Mouse (Mus musculus) liver, adult 2 months (tissue): ENCODE results near the gene Ccnk. TPM values are rescaled to one million over a fixed set of nuclear protein-coding genes. Genes with fewer than 3 reads are reported as not detected.

ENCODE experiments used
- DNase-seq: peaks from one replicate; pipeline ENCODE4 v3.0.0-alpha.2; 2011; ENCODE audit warnings: low read depth, low spot score; ENCODE audit errors: extremely low read depth
- H3K27ac ChIP-seq: fragments of 200-500 bp; replicated peaks from 2 replicates; pipeline ENCODE4 v1.5.1; 2012; ENCODE audit warnings: low read depth, mild to moderate bottlenecking, control low read depth, inconsistent platforms, low read length; ENCODE audit not compliant: insufficient read depth
- H3K27me3 ChIP-seq: fragments of 200-500 bp; 2 replicates; pipeline ENCODE4 v1.6.1; 2012; ENCODE audit warnings: mild to moderate bottlenecking, moderate library complexity, low read length, inconsistent platforms; ENCODE audit not compliant: control insufficient read depth, insufficient read depth
- H3K36me3 ChIP-seq: fragments of 200-500 bp; 2 replicates; pipeline ENCODE4 v1.6.1; 2012; ENCODE audit warnings: low read length, inconsistent platforms; ENCODE audit not compliant: control insufficient read depth, insufficient read depth
- H3K4me1 ChIP-seq: fragments of 200-500 bp; 2 replicates; pipeline ENCODE4 v1.6.1; 2011; ENCODE audit warnings: low read length; ENCODE audit not compliant: control insufficient read depth, insufficient read depth
- H3K4me3 ChIP-seq: fragments of 200-500 bp; 2 replicates; pipeline ENCODE4 v1.5.1; 2011; ENCODE audit warnings: low read depth, mild to moderate bottlenecking, control low read depth, low read length, moderate library complexity; ENCODE audit not compliant: insufficient read depth
- H3K79me2 ChIP-seq: fragments of 200-500 bp; 2 replicates; pipeline ENCODE4 v1.6.1; 2012; ENCODE audit warnings: inconsistent platforms, mild to moderate bottlenecking, low read length, moderate library complexity; ENCODE audit not compliant: control insufficient read depth, insufficient read depth
- H3K9ac ChIP-seq: fragments of 200-500 bp; 2 replicates; pipeline ENCODE4 v1.6.1; 2012; ENCODE audit warnings: low read depth, mild to moderate bottlenecking, control low read depth, inconsistent platforms, low read length
- CTCF ChIP-seq: fragments of 200-500 bp; IDR thresholded peaks from 2 replicates; pipeline ENCODE4 v1.5.1; 2011; ENCODE audit warnings: low read depth, low read length, control low read depth
- POLR2A ChIP-seq: fragments of 200-500 bp; IDR thresholded peaks from 2 replicates; pipeline ENCODE4 v1.6.1; 2011; ENCODE audit warnings: low read length, control low read depth; ENCODE audit not compliant: insufficient read depth; ENCODE audit errors: extremely low read depth
- WGBS: fragments of 180-500 bp; shearing (Covaris S2); methylation state at CpG from one replicate; pipeline ENCODE4 v1.1.7; 2018; 5-methylcytosine and 5-hydroxymethylcytosine counted together
- polyA plus RNA-seq: library from polyadenylated mRNA; depleted of rRNA; stranded (reverse); fragments of >200 nt; gene quantifications from 2 replicates; pipeline ENCODE4 v1.2.3, GENCODE M21; 2012
- total RNA-seq: library from RNA; depleted of rRNA; stranded (reverse); fragments of >200 nt; gene quantifications from 2 replicates; pipeline ENCODE4 v1.2.3, GENCODE M21; 2014

The Ccnk gene
- total and polyA plus RNA-seq, 2 experiments = 4.1 to 8.5 TPM

GRCm38 (mm10) chr12:108240401-108240890 lies 61.1 kb downstream of the Ccnk start:
- Histone ChIP-seq H3K27ac (no peak overlapping the region), H3K9ac (no peak overlapping the region), H3K4me1 (peaks cover 33% of the 10 kb centered on the region), H3K27me3 (no peaks in the 10 kb centered on the region), H3K36me3 (no peaks in the 10 kb centered on the region), H3K79me2 (peaks cover 52% of the 10 kb centered on the region), H3K4me3 (no peak overlapping the region)
- no peak for DNase-seq
- WGBS = 92% methylated on average over 13 of the region's 13 CpGs
- TF ChIP-seq POLR2A (no peak), CTCF (no peak)

GRCm38 (mm10) chr12:108240953-108241588 lies 61.7 kb downstream of the Ccnk start:
- WGBS = 83% methylated on average over 21 of the region's 21 CpGs

GRCm38 (mm10) chr12:108241626-108242025 lies 62.2 kb downstream of the Ccnk start:
- WGBS = 88% methylated on average over 6 of the region's 6 CpGs
- H3K36me3 ChIP-seq = no peaks in the 10 kb centered on the region
- no peak overlapping the region for H3K27ac ChIP-seq
- no peak for TF ChIP-seq CTCF
- no peak for TF ChIP-seq POLR2A
- peaks cover 59% of the 10 kb centered on the region for H3K79me2 ChIP-seq
- no peaks in the 10 kb centered on the region for H3K27me3 ChIP-seq
- H3K4me1 ChIP-seq = peaks cover 30% of the 10 kb centered on the region
- no peak overlapping the region for H3K9ac ChIP-seq
- H3K4me3 ChIP-seq = no peak overlapping the region
- DNase-seq = no peak

More at GRCm38 (mm10) chr12:108240953-108241588, 61.7 kb downstream of the Ccnk start:
- Histone ChIP-seq H3K9ac (no peak overlapping the region), H3K4me3 (no peak overlapping the region), H3K27me3 (no peaks in the 10 kb centered on the region), H3K27ac (no peak overlapping the region), H3K79me2 (peaks cover 58% of the 10 kb centered on the region), H3K36me3 (no peaks in the 10 kb centered on the region), H3K4me1 (peaks cover 32% of the 10 kb centered on the region)
- no peak for DNase-seq
- TF ChIP-seq POLR2A (no peak), CTCF (no peak)

DNA sequence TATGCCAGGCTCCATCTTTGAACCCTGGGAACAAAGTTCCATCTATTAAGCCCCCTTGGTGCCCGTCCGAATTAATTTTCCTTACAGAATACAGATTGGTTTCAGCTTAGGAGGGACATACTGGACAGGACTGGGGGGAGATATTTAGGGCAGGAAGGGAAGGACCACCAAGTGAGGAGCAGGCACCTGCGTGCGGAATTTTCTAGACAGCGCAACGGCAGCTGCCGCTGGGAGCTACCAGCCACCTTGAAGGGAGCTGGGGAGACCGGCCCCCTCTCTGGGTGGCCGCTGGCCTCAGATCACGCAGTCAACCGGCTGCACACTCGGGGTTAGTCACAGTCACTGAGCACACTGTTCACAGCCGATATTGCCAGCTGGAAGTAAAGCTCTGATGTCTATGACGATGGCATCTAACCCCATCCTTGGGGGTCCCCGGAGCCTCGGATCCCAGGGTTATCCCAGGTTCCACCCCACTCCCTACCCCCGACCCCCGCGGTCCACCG lies 62.9 kb downstream of the Ccnk start:
- Histone ChIP-seq H3K4me3 (no peak overlapping the region), H3K27ac (no peak overlapping the region), H3K79me2 (peaks cover 53% of the 10 kb centered on the region), H3K27me3 (no peaks in the 10 kb centered on the region), H3K36me3 (no peaks in the 10 kb centered on the region), H3K9ac (no peak overlapping the region), H3K4me1 (peaks cover 30% of the 10 kb centered on the region)
- 95% methylated on average over 20 of the region's 20 CpGs for WGBS
- TF ChIP-seq POLR2A = no peak
- no peak for TF ChIP-seq CTCF
- no peak for DNase-seq

- Histone ChIP-seq H3K27ac (peak overlapping the region; percentile 68), H3K79me2 (peaks cover 46% of the 10 kb centered on the region), H3K27me3 (no peaks in the 10 kb centered on the region), H3K4me1 (peaks cover 31% of the 10 kb centered on the region), H3K36me3 (no peaks in the 10 kb centered on the region), H3K4me3 (no peak overlapping the region), H3K9ac (peak overlapping the region; percentile 10; the same call in 1 of the 2 replicates)
- DNase-seq = peak; percentile 67
- 1% methylated on average over 8 of the region's 8 CpGs for WGBS
- no peak for TF ChIP-seq CTCF
- no peak for TF ChIP-seq POLR2A
These were observed 65.4 kb downstream of the Ccnk start for GRCm38 (mm10) chr12:108244778-108245177.

GRCm38 (mm10) chr12:108245579-108245978 lies 66.2 kb downstream of the Ccnk start:
- Histone ChIP-seq H3K36me3 (no peaks in the 10 kb centered on the region), H3K9ac (no peak overlapping the region; the same call in 1 of the 2 replicates), H3K79me2 (peaks cover 46% of the 10 kb centered on the region), H3K4me3 (no peak overlapping the region), H3K4me1 (peaks cover 30% of the 10 kb centered on the region), H3K27ac (peak overlapping the region; percentile 68), H3K27me3 (no peaks in the 10 kb centered on the region)
- 49% methylated on average over 9 of the region's 9 CpGs for WGBS
- TF ChIP-seq POLR2A (no peak), CTCF (no peak)
- peak; percentile 64 for DNase-seq
